Mouse (Mus musculus) heart, embryonic 14.5 days (tissue): ENCODE results near the gene Ttll1. TPM values are rescaled to one million over a fixed set of nuclear protein-coding genes. Genes with fewer than 3 reads are reported as not detected.

Source experiments
- ATAC-seq: fragments of 200-750 bp; cut with Nextera tagmentation; 2 replicates; pipeline ENCODE4 v1.8.0; 2017; ENCODE audit warnings: low read depth, moderate TSS enrichment; ENCODE audit not compliant: insufficient number of reproducible peaks, insufficient read depth, low FRiP score
- H3K27ac ChIP-seq, 2 experiments: fragments of 200-500 bp in 1 of 2; fragments of 300-500 bp in 1 of 2; sonication (generic) in 1 of 2; replicated peaks in 1 of 2; 2 replicates each; pipeline ENCODE4 v1.5.1; 2012 to 2014; ENCODE audit warnings: low read depth in 2 of 2, low read length in 2 of 2, control low read depth in 1 of 2, mild to moderate bottlenecking in 1 of 2, mixed read lengths in 1 of 2; ENCODE audit not compliant: control insufficient read depth in 1 of 2, insufficient read depth in 1 of 2
- H3K27me3 ChIP-seq: fragments of 300-500 bp; sonication (generic); 2 replicates; pipeline ENCODE4 v1.6.1; 2014; ENCODE audit warnings: mild to moderate bottlenecking, low read length, control low read depth; ENCODE audit not compliant: control insufficient read depth, insufficient read depth
- H3K36me3 ChIP-seq: fragments of 300-500 bp; sonication (generic); 2 replicates; pipeline ENCODE4 v1.6.1; 2014; ENCODE audit warnings: mild to moderate bottlenecking, control low read depth, low read length, mixed read lengths; ENCODE audit not compliant: control insufficient read depth, insufficient read depth
- H3K4me1 ChIP-seq, 2 experiments: fragments of 200-500 bp in 1 of 2; fragments of 300-500 bp in 1 of 2; sonication (generic) in 1 of 2; 2 replicates each; pipeline ENCODE4 v1.6.1; 2012 to 2014; ENCODE audit warnings: low read length in 2 of 2, control low read depth in 1 of 2, mixed read lengths in 1 of 2; ENCODE audit not compliant: control insufficient read depth in 2 of 2, insufficient read depth in 2 of 2
- H3K4me2 ChIP-seq: fragments of 300-500 bp; sonication (generic); 2 replicates; pipeline ENCODE4 v1.6.1; 2014; ENCODE audit warnings: mild to moderate bottlenecking, low read length
- H3K4me3 ChIP-seq, 2 experiments: fragments of 200-500 bp in 1 of 2; fragments of 300-500 bp in 1 of 2; sonication (generic) in 1 of 2; 2 replicates each; pipeline ENCODE4 v1.5.1; 2012 to 2014; ENCODE audit warnings: low read length in 2 of 2, mild to moderate bottlenecking in 2 of 2, control low read depth in 1 of 2, low read depth in 1 of 2, moderate library complexity in 1 of 2; ENCODE audit not compliant: control insufficient read depth in 1 of 2, insufficient read depth in 1 of 2
- H3K9ac ChIP-seq: fragments of 300-500 bp; sonication (generic); 2 replicates; pipeline ENCODE4 v1.6.1; 2014; ENCODE audit warnings: mild to moderate bottlenecking, low read length
- H3K9me3 ChIP-seq: fragments of 300-500 bp; sonication (generic); 2 replicates; pipeline ENCODE4 v1.6.1; 2016; ENCODE audit warnings: low read length, control low read depth; ENCODE audit not compliant: control insufficient read depth
- WGBS: fragments of 180-500 bp; shearing (Covaris S2); extraction: QIAGEN DNeasy Blood & Tissue Kit; methylation state at CpG from one replicate; pipeline ENCODE4 v1.1.7; 2014; 5-methylcytosine and 5-hydroxymethylcytosine counted together
- polyA plus RNA-seq: library from polyadenylated mRNA; unstranded; fragments of >200 nt; fragmentation: Nextera tagmentation; extraction: Ambion mirVana; gene quantifications from 2 replicates; pipeline ENCODE4 v1.2.1, GENCODE M21; 2014

Gene Ttll1
- polyA plus RNA-seq, 1 experiment from 2014 or later = 17.8 TPM

DNA sequence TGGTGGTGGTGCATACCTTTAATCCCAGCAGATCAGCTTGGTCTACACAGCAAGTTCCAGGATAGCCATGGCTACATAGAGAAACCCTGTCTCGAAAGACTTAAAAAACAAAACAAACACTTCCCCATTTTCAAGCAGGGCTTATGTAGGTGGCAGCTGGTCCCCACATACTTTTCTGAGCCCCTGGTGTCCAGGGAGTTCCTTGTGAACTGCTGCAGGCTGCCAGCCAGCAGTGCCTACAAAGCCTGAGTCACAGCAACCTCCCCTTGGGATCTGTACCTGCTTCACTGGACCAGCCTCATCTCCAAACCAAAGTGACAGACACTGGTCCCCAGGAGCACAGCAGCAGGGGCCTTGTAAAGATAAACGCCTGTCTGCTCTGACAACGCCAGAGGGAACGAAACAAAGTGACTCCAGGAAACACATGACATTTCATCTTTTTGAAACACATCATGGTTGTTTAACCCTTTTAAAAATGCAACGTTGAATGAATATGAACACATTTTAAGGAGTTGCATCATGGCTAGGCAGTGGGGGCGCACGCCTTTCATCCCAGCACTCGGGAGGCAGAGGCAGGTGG, 28.0 kb downstream of the Ttll1 start:
- Histone ChIP-seq H3K4me2 (no peak overlapping the region), H3K9ac (no peak overlapping the region), H3K9me3 (no peaks in the 10 kb centered on the region), H3K36me3 (0 out of 2 replicates have a peak, but pooled peaks cover 3% of the 10 kb centered on the region), H3K27me3 (no peaks in the 10 kb centered on the region), H3K27ac (no peak overlapping the region), H3K4me3 (no peak overlapping the region), H3K4me1 (peaks cover 6 to 8% of the 10 kb centered on the region in 2 experiments; a peak in 3 of 4 replicates)
- no peak for ATAC-seq
- WGBS = 69% methylated on average over 8 of the region's 8 CpGs

DNA sequence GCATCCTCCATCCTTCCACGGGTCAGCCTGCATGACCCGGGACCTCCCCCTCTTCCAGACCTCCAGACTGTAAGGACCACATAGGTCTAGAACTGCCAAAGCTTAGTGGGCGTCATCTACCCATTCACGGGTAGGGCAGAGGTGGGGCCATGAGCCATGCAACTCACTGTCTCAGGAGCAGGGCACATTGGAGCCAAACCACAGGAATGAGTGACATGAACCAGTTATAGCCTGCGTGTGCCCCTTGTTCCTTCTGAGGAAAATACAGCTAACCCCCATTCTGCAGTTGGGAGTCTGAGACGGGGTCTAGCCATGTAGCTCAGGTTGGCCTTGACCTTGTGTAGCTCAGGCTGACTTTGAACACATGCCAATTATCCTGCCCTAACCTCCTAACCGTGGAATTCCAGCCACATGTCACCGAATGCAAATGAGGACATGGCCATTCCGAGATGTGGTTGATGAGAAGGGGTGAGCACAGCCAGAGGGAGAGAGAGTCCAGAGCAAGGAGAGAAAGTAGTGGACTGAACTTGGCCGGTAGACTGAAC, 29.4 kb downstream of the Ttll1 start:
- H3K4me2 ChIP-seq = no peak overlapping the region
- 61% methylated on average over 10 of the region's 10 CpGs for WGBS
- peaks cover 0 to 5% of the 10 kb centered on the region in 2 experiments; a peak in 1 of 4 replicates for H3K4me1 ChIP-seq
- no peak overlapping the region for H3K9ac ChIP-seq
- H3K9me3 ChIP-seq = no peaks in the 10 kb centered on the region
- no peak for ATAC-seq
- H3K4me3 ChIP-seq = no peak overlapping the region
- H3K27me3 ChIP-seq = no peaks in the 10 kb centered on the region
- no peak overlapping the region for H3K27ac ChIP-seq
- 0 out of 2 replicates have a peak, but pooled peaks cover 3% of the 10 kb centered on the region for H3K36me3 ChIP-seq

DNA sequence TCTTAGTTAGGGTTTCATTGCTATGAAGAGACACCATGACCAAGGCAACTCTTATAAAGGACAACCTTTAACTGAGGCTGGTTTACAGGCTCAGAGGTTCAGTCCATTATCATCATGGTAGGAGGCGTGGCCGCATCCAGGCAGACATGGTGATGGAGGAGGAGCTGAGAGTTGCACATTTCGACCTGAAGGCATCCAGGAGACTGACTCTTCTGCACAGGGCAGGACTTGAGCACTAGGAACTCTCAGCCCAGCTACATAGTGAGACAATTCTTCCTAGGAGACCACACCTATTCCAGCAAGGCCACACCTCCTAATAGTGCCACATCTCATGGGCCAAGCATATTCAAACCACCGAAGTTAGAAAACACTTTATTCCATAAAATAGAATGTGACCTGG, 30.9 kb downstream of the Ttll1 start:
- Histone ChIP-seq H3K4me3 (no peak overlapping the region), H3K27ac (no peak overlapping the region), H3K36me3 (0 out of 2 replicates have a peak, but pooled peaks cover 3% of the 10 kb centered on the region), H3K4me2 (no peak overlapping the region), H3K9me3 (no peaks in the 10 kb centered on the region), H3K4me1 (peaks cover 2 to 6% of the 10 kb centered on the region in 2 experiments; a peak in 3 of 4 replicates), H3K27me3 (no peaks in the 10 kb centered on the region), H3K9ac (no peak overlapping the region)
- WGBS = 85% methylated on average over 4 of the region's 4 CpGs
- no peak for ATAC-seq

DNA sequence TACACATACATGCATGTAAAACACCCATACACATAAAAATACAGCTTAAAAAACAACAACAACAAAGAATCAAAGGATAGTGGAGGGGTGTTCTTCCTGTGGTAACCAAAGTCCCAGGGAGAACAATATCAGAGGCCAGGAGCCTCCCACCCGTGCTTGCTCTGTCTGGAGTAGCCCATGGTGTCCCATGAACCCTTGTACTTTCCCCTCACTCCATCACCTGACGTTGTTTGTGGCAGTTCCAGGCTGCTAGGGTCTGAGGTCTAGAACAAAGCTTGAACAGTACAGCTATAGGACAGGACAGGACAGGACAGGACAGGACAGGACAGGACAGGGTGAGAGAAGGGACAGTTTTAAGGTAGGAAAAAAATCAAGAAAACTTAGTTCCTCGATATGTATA, 32.6 kb downstream of the Ttll1 start:
- Histone ChIP-seq H3K36me3 (no peaks in the 10 kb centered on the region), H3K9me3 (no peaks in the 10 kb centered on the region), H3K4me2 (no peak overlapping the region), H3K9ac (no peak overlapping the region), H3K27ac (no peak overlapping the region), H3K4me1 (peaks cover 14 to 19% of the 10 kb centered on the region in 2 experiments), H3K4me3 (no peak overlapping the region), H3K27me3 (no peaks in the 10 kb centered on the region)
- ATAC-seq = no peak
- 70% methylated on average over 3 of the region's 3 CpGs for WGBS

DNA sequence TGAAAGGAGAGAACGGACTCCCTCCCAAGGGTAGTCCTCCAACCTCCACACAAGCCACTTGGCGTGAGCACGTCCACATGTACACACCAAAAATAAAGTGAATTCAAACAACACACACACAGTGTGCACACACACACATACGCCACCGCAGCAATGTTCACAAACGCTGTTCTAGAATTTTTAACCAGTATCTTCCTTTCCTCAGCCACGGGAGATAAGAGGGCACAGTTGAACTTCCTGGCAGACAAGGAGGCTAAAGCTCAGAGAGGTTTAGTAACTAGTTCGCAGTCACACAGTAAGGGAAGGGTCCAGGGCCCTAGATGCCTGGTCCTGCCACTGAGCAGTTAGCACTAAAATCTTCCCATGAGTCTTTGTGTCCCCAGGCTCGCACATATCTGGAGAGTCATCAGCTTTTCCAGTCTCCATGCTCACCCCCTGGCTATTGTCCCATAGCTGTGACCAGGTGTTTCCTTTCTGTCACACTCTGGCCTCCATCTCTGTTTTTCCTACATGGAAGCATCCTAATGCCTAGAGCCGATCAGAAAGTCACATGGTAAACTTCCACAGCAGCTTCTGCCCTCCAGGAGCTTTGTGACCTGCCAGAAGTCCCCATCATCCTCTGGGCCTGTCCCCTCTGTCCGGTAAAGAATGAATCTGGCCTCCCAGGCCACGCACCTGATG, 34.0 kb downstream of the Ttll1 start:
- H3K27ac ChIP-seq = no peak overlapping the region
- ATAC-seq = no peak
- 60% methylated on average over 12 of the region's 12 CpGs for WGBS
- no peak overlapping the region for H3K4me2 ChIP-seq
- peaks cover 16 to 22% of the 10 kb centered on the region in 2 experiments for H3K4me1 ChIP-seq
- no peaks in the 10 kb centered on the region for H3K36me3 ChIP-seq
- H3K27me3 ChIP-seq = no peaks in the 10 kb centered on the region
- no peak overlapping the region for H3K9ac ChIP-seq
- no peak overlapping the region for H3K4me3 ChIP-seq
- H3K9me3 ChIP-seq = no peaks in the 10 kb centered on the region

DNA sequence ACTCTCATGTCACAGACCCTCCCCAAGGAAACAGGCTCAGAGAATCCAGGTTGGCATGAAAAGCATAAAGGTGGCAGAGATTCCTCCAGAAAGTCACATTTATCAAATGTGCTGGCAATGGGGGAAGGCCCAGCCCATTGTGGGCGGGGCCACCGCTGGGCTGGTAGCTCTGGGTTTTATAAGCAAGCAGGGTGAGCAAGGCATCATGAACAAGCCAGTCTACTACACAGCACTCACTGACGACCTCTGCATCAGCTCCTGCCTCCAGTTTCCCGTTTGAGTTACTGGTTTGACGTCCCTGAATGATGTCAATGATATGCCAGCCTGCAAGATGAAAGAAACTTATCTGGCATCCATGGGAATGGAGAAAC, 36.2 kb downstream of the Ttll1 start:
- Histone ChIP-seq H3K27me3 (no peaks in the 10 kb centered on the region), H3K36me3 (no peaks in the 10 kb centered on the region), H3K4me1 (peaks cover 20 to 25% of the 10 kb centered on the region in 2 experiments), H3K4me3 (no peak overlapping the region), H3K9me3 (no peaks in the 10 kb centered on the region), H3K27ac (peak overlapping the region in 1 of 2 experiments; percentile 71; a peak in 3 of 4 replicates), H3K9ac (no peak overlapping the region), H3K4me2 (peak overlapping the region; percentile 11; the same call in 1 of the 2 replicates)
- no peak for ATAC-seq
- 20% methylated on average over 5 of the region's 5 CpGs for WGBS

DNA sequence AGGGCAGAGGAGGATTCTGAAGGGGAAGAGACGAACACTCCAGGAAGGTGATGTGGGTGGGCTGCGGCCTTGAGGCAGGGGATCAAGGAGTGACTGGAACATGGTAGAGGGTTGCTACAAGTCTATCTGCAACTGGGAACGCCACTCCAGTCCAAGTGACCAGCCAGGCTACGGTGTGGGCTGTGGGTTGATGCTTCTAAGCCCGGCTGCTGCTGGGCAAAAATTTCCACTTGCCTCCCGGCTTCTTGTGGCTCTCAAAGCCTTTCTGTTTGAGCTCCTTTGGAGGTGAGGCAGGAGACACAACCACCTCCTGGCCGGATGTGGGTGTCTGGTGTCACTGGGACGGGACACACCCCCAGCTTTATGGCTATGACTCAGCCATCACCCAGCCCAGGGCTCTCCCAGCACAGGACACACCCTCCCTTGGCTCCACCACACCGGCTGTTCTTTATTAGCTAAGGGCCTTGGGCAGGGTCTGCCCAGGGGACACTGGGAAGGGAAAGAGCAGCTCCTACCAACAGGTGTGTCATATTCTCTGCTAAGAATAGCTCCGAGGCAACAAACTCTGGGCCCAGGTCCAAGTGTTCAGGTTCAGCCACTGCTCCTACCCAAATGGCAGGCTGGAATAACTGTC, 36.7 kb downstream of the Ttll1 start:
- ATAC-seq = peak; percentile 42
- H3K36me3 ChIP-seq = no peaks in the 10 kb centered on the region
- 56% methylated on average over 10 of the region's 10 CpGs for WGBS
- H3K4me1 ChIP-seq = peaks cover 22 to 25% of the 10 kb centered on the region in 2 experiments
- H3K9ac ChIP-seq = 0 out of 2 replicates have a peak overlapping the region, but pooled peaks have one; percentile 8
- no peaks in the 10 kb centered on the region for H3K27me3 ChIP-seq
- H3K4me3 ChIP-seq = no peak overlapping the region
- H3K27ac ChIP-seq = peak overlapping the region; percentile 18 to 71
- no peaks in the 10 kb centered on the region for H3K9me3 ChIP-seq
- peak overlapping the region; percentile 11; the same call in 1 of the 2 replicates for H3K4me2 ChIP-seq
